Mouse (Mus musculus) embryonic facial prominence, embryonic 10.5 days (tissue): ENCODE results near the gene Urb1. TPM values are rescaled to one million over a fixed set of nuclear protein-coding genes. Genes with fewer than 3 reads are reported as not detected.

Source experiments
- DNase-seq: peaks from one replicate; pipeline ENCODE4 v3.0.0-alpha.2; 2017; ENCODE audit warnings: low spot score
- H3K27ac ChIP-seq: fragments of 300-500 bp; sonication (generic); replicated peaks from 2 replicates; pipeline ENCODE4 v1.5.1; 2016; ENCODE audit warnings: mild to moderate bottlenecking
- H3K27me3 ChIP-seq: fragments of 300-500 bp; sonication (generic); replicated peaks from 2 replicates; pipeline ENCODE4 v1.6.1; 2016; ENCODE audit warnings: low read depth, mild to moderate bottlenecking; ENCODE audit not compliant: poor library complexity, severe bottlenecking
- H3K36me3 ChIP-seq: fragments of 300-500 bp; sonication (generic); replicated peaks from 2 replicates; pipeline ENCODE4 v1.6.1; 2016; ENCODE audit warnings: mild to moderate bottlenecking, moderate library complexity
- H3K4me1 ChIP-seq: fragments of 300-500 bp; sonication (generic); 2 replicates; pipeline ENCODE4 v1.6.1; 2016
- H3K4me3 ChIP-seq: fragments of 300-500 bp; sonication (generic); 2 replicates; pipeline ENCODE4 v1.5.1; 2016; ENCODE audit warnings: mild to moderate bottlenecking, moderate library complexity
- H3K9me3 ChIP-seq: fragments of 300-500 bp; sonication (generic); 2 replicates; pipeline ENCODE4 v1.6.1; 2016; ENCODE audit warnings: mild to moderate bottlenecking
- WGBS: fragments of 180-500 bp; shearing (Covaris S2); methylation state at CpG from one replicate; pipeline ENCODE4 v1.1.7; 2016; 5-methylcytosine and 5-hydroxymethylcytosine counted together
- polyA plus RNA-seq: library from polyadenylated mRNA; unstranded; fragments of >200 nt; fragmentation: Nextera tagmentation; extraction: Ambion mirVana; gene quantifications from 2 replicates; pipeline ENCODE4 v1.2.1, GENCODE M21; 2016

Gene Urb1
- polyA plus RNA-seq, 1 experiment from 2014 or later = 10.9 TPM

- 83% methylated on average over 6 of the region's 6 CpGs for WGBS
- Histone ChIP-seq H3K9me3 (no peaks in the 10 kb centered on the region), H3K4me1 (0 out of 2 replicates have a peak, but pooled peaks cover 6% of the 10 kb centered on the region), H3K27me3 (no peaks in the 10 kb centered on the region; the same call in 1 of the 2 replicates), H3K27ac (no peak overlapping the region), H3K4me3 (no peak overlapping the region), H3K36me3 (no peaks in the 10 kb centered on the region)
- DNase-seq = no peak
These were observed 10.1 kb upstream of the Urb1 start for GRCm38 (mm10) chr16:90820326-90820725.

GRCm38 (mm10) chr16:90812086-90812485 is 1.9 kb upstream of the Urb1 start:
- Histone ChIP-seq H3K9me3 (no peaks in the 10 kb centered on the region), H3K4me3 (no peak overlapping the region), H3K27ac (no peak overlapping the region), H3K4me1 (peaks cover 23% of the 10 kb centered on the region), H3K36me3 (0 out of 2 replicates have a peak, but pooled peaks cover 5% of the 10 kb centered on the region), H3K27me3 (no peaks in the 10 kb centered on the region)
- DNase-seq = no peak
- WGBS = 85% methylated on average over 5 of the region's 5 CpGs

- Histone ChIP-seq H3K9me3 (no peaks in the 10 kb centered on the region), H3K36me3 (0 out of 2 replicates have a peak, but pooled peaks cover 5% of the 10 kb centered on the region), H3K4me3 (peak overlapping the region; percentile 85), H3K4me1 (peaks cover 23% of the 10 kb centered on the region), H3K27me3 (no peaks in the 10 kb centered on the region), H3K27ac (peak overlapping the region; percentile 65)
- 52% methylated on average over 11 of the region's 11 CpGs for whole genome bisulfite sequencing
- no peak for DNase-seq
These were observed 573 bp upstream of the Urb1 start for GRCm38 (mm10) chr16:90810716-90811256.

- peaks cover 62% of the 10 kb centered on the region for H3K36me3 ChIP-seq
- no peak for DNase-seq
- no peak overlapping the region for H3K27ac ChIP-seq
- no peaks in the 10 kb centered on the region for H3K9me3 ChIP-seq
- no peaks in the 10 kb centered on the region for H3K27me3 ChIP-seq
- H3K4me3 ChIP-seq = no peak overlapping the region
- peaks cover 9% of the 10 kb centered on the region for H3K4me1 ChIP-seq
- WGBS = 92% methylated on average over 5 of the region's 5 CpGs
These were observed 5.7 kb downstream of the Urb1 start for GRCm38 (mm10) chr16:90804466-90804865.

- no peaks in the 10 kb centered on the region for H3K27me3 ChIP-seq
- no peak overlapping the region for H3K4me3 ChIP-seq
- 90% methylated on average over 3 of the region's 3 CpGs for WGBS
- peak; percentile 20 for DNase-seq
- H3K36me3 ChIP-seq = peaks cover 81% of the 10 kb centered on the region
- no peak overlapping the region for H3K27ac ChIP-seq
- H3K4me1 ChIP-seq = no peaks in the 10 kb centered on the region
- H3K9me3 ChIP-seq = no peaks in the 10 kb centered on the region
These were observed 8.3 kb downstream of the Urb1 start for GRCm38 (mm10) chr16:90801928-90802327.

- Histone ChIP-seq H3K27ac (no peak overlapping the region), H3K9me3 (no peaks in the 10 kb centered on the region), H3K27me3 (no peaks in the 10 kb centered on the region), H3K4me1 (no peaks in the 10 kb centered on the region), H3K4me3 (no peak overlapping the region), H3K36me3 (peaks cover 88% of the 10 kb centered on the region)
- DNase-seq = no peak
- 93% methylated on average over 5 of the region's 5 CpGs for WGBS
These were observed 9.0 kb downstream of the Urb1 start for GRCm38 (mm10) chr16:90801251-90801650.

- peaks cover 96% of the 10 kb centered on the region for H3K36me3 ChIP-seq
- WGBS = 89% methylated on average over 10 of the region's 10 CpGs
- H3K4me1 ChIP-seq = no peaks in the 10 kb centered on the region
These were observed 10.4 kb downstream of the Urb1 start for GRCm38 (mm10) chr16:90799840-90800239.

GRCm38 (mm10) chr16:90798848-90799247 is 11.4 kb downstream of the Urb1 start:
- DNase-seq = no peak
- Histone ChIP-seq H3K36me3 (peaks cover 95% of the 10 kb centered on the region), H3K9me3 (no peaks in the 10 kb centered on the region), H3K4me3 (no peak overlapping the region), H3K4me1 (no peaks in the 10 kb centered on the region), H3K27ac (no peak overlapping the region), H3K27me3 (no peaks in the 10 kb centered on the region)
- WGBS = 94% methylated on average over 5 of the region's 5 CpGs

More at GRCm38 (mm10) chr16:90799840-90800239, 10.4 kb downstream of the Urb1 start:
- DNase-seq = no peak
- Histone ChIP-seq H3K9me3 (no peaks in the 10 kb centered on the region), H3K27me3 (no peaks in the 10 kb centered on the region), H3K4me3 (no peak overlapping the region), H3K27ac (no peak overlapping the region)

GRCm38 (mm10) chr16:90798446-90798845 is 11.8 kb downstream of the Urb1 start:
- Histone ChIP-seq H3K36me3 (peaks cover 95% of the 10 kb centered on the region), H3K27me3 (no peaks in the 10 kb centered on the region), H3K4me1 (no peaks in the 10 kb centered on the region), H3K4me3 (no peak overlapping the region), H3K27ac (no peak overlapping the region), H3K9me3 (no peaks in the 10 kb centered on the region)
- no peak for DNase-seq
- 89% methylated on average over 8 of the region's 8 CpGs for WGBS

GRCm38 (mm10) chr16:90794708-90795107 is 15.5 kb downstream of the Urb1 start:
- peaks cover 13% of the 10 kb centered on the region; the same call in 1 of the 2 replicates for H3K4me1 ChIP-seq
- H3K27ac ChIP-seq = no peak overlapping the region
- no peaks in the 10 kb centered on the region for H3K27me3 ChIP-seq
- DNase-seq = no peak
- H3K9me3 ChIP-seq = no peaks in the 10 kb centered on the region
- no peak overlapping the region for H3K4me3 ChIP-seq
- H3K36me3 ChIP-seq = peaks cover 98% of the 10 kb centered on the region

GRCm38 (mm10) chr16:90792500-90792899 is 17.7 kb downstream of the Urb1 start:
- H3K9me3 ChIP-seq = no peaks in the 10 kb centered on the region
- H3K36me3 ChIP-seq = peaks cover 99% of the 10 kb centered on the region
- no peak for DNase-seq
- H3K4me1 ChIP-seq = peaks cover 13% of the 10 kb centered on the region; the same call in 1 of the 2 replicates
- WGBS = 75% methylated on average over 3 of the region's 3 CpGs
- no peaks in the 10 kb centered on the region for H3K27me3 ChIP-seq
- H3K27ac ChIP-seq = no peak overlapping the region
- H3K4me3 ChIP-seq = no peak overlapping the region

GRCm38 (mm10) chr16:90792066-90792465 is 18.1 kb downstream of the Urb1 start:
- DNase-seq = no peak
- Histone ChIP-seq H3K27ac (no peak overlapping the region), H3K27me3 (no peaks in the 10 kb centered on the region), H3K4me1 (peaks cover 13% of the 10 kb centered on the region; the same call in 1 of the 2 replicates), H3K4me3 (no peak overlapping the region), H3K9me3 (no peaks in the 10 kb centered on the region), H3K36me3 (peaks cover 99% of the 10 kb centered on the region)
- WGBS = 81% methylated on average over 5 of the region's 5 CpGs

- no peak overlapping the region for H3K27ac ChIP-seq
- peaks cover 13% of the 10 kb centered on the region; the same call in 1 of the 2 replicates for H3K4me1 ChIP-seq
- no peaks in the 10 kb centered on the region for H3K9me3 ChIP-seq
- no peak overlapping the region for H3K4me3 ChIP-seq
- H3K36me3 ChIP-seq = peaks cover 99% of the 10 kb centered on the region
- no peaks in the 10 kb centered on the region for H3K27me3 ChIP-seq
- DNase-seq = no peak
- 92% methylated on average over 6 of the region's 6 CpGs for WGBS
These were observed 19.3 kb downstream of the Urb1 start for GRCm38 (mm10) chr16:90790946-90791345.
